Mouse (Mus musculus) MEL (cell line): ENCODE measurements around the gene Gnb3. TPM values are rescaled to one million over a fixed set of nuclear protein-coding genes. Genes with fewer than 3 reads are reported as not detected.

Experiments used
- DNase-seq: peaks from one replicate; pipeline ENCODE4 v3.0.0; 2011; ENCODE audit warnings: low read depth, low spot score
- H3K27ac ChIP-seq: 2 replicates; pipeline ENCODE4 v1.5.1; 2012; ENCODE audit warnings: low read depth, mild to moderate bottlenecking, control low read depth, low read length, moderate library complexity; ENCODE audit not compliant: control insufficient read depth
- H3K27me3 ChIP-seq, 2 experiments: fragments of 150-350 bp in 1 of 2; sonication (generic) in 1 of 2; 2 replicates each; pipeline ENCODE4 v1.6.1; 2012; ENCODE audit warnings: low read length in 2 of 2, mild to moderate bottlenecking in 2 of 2, improper control_type of control experiment in 1 of 2, moderate library complexity in 1 of 2; ENCODE audit not compliant: insufficient read depth in 2 of 2, control insufficient read depth in 1 of 2
- H3K36me3 ChIP-seq, 2 experiments: 2 replicates each; pipeline ENCODE4 v1.6.1; 2012 to 2014; ENCODE audit warnings: low read length in 2 of 2, improper control_type of control experiment in 1 of 2, inconsistent platforms in 1 of 2, mild to moderate bottlenecking in 1 of 2; ENCODE audit not compliant: insufficient read depth in 2 of 2, control insufficient read depth in 1 of 2
- H3K4me1 ChIP-seq, 2 experiments: fragments of 150-350 bp in 1 of 2; sonication (generic) in 1 of 2; 2 replicates each; pipeline ENCODE4 v1.6.1; 2012; ENCODE audit warnings: low read length in 2 of 2, improper control_type of control experiment in 1 of 2, mild to moderate bottlenecking in 1 of 2; ENCODE audit not compliant: insufficient read depth in 2 of 2, control insufficient read depth in 1 of 2
- H3K4me3 ChIP-seq, 2 experiments: fragments of 150-350 bp in 1 of 2; sonication (generic) in 1 of 2; 2 replicates each; pipeline ENCODE4 v1.5.1; 2012; ENCODE audit warnings: low read depth in 2 of 2, low read length in 2 of 2, mild to moderate bottlenecking in 2 of 2, moderate library complexity in 2 of 2, control low read depth in 1 of 2, improper control_type of control experiment in 1 of 2; ENCODE audit not compliant: control insufficient read depth in 1 of 2, insufficient read depth in 1 of 2
- H3K79me2 ChIP-seq: 2 replicates; pipeline ENCODE4 v1.6.1; 2012; ENCODE audit warnings: mild to moderate bottlenecking, low read length, moderate library complexity; ENCODE audit not compliant: control insufficient read depth, poor library complexity, insufficient read depth
- H3K9ac ChIP-seq: 2 replicates; pipeline ENCODE4 v1.6.1; 2012; ENCODE audit warnings: low read depth, mild to moderate bottlenecking, control low read depth, low read length, moderate library complexity; ENCODE audit not compliant: control insufficient read depth, poor library complexity, severe bottlenecking
- H3K9me3 ChIP-seq: fragments of 150-350 bp; sonication (generic); replicated peaks from 2 replicates; pipeline ENCODE4 v1.6.1; 2012; ENCODE audit warnings: mild to moderate bottlenecking, low read length, improper control_type of control experiment, moderate library complexity; ENCODE audit not compliant: insufficient read depth
- CHD1 ChIP-seq: IDR thresholded peaks from 2 replicates; pipeline ENCODE4 v1.6.1; 2012; ENCODE audit warnings: low read depth, mild to moderate bottlenecking, inconsistent platforms, low read length, improper control_type of control experiment
- CHD2 ChIP-seq: IDR thresholded peaks from 2 replicates; pipeline ENCODE4 v1.6.1; 2011; ENCODE audit warnings: low read length, improper control_type of control experiment
- CTCF ChIP-seq, 3 experiments: IDR thresholded peaks in 2 of 3; conservative IDR thresholded peaks in 1 of 3; 2 replicates each; pipeline ENCODE4 v1.5.1; 2011 to 2012; ENCODE audit warnings: low read length in 3 of 3, low read depth in 2 of 3, mild to moderate bottlenecking in 2 of 3, improper control_type of control experiment in 1 of 3, inconsistent platforms in 1 of 3, mixed read lengths in 1 of 3, moderate library complexity in 1 of 3; ENCODE audit not compliant: control insufficient read depth in 1 of 3, insufficient read depth in 1 of 3, poor library complexity in 1 of 3, severe bottlenecking in 1 of 3
- ELF1 ChIP-seq: IDR thresholded peaks from 2 replicates; pipeline ENCODE4 v1.6.1; 2014; ENCODE audit warnings: low read depth, mild to moderate bottlenecking, inconsistent platforms, low read length, improper control_type of control experiment, moderate library complexity
- ETS1 ChIP-seq: IDR thresholded peaks from 2 replicates; pipeline ENCODE4 v1.6.1; 2012; ENCODE audit warnings: low read depth, mild to moderate bottlenecking, inconsistent platforms, low read length, improper control_type of control experiment, moderate library complexity
- GABPA ChIP-seq: IDR thresholded peaks from 2 replicates; pipeline ENCODE4 v1.6.1; 2012; ENCODE audit warnings: low read depth, mild to moderate bottlenecking, inconsistent platforms, low read length, improper control_type of control experiment, moderate library complexity
- JUND ChIP-seq: IDR thresholded peaks from 2 replicates; pipeline ENCODE4 v1.6.1; 2011; ENCODE audit warnings: low read depth, mild to moderate bottlenecking, improper control_type of control experiment, low read length
- MAZ ChIP-seq: IDR thresholded peaks from 2 replicates; pipeline ENCODE4 v1.6.1; 2012; ENCODE audit warnings: low read depth, mild to moderate bottlenecking, inconsistent platforms, low read length, improper control_type of control experiment
- MYB ChIP-seq: IDR thresholded peaks from 2 replicates; pipeline ENCODE4 v1.6.1; 2011; ENCODE audit warnings: mild to moderate bottlenecking, low read depth, low read length, improper control_type of control experiment
- MYC ChIP-seq: IDR thresholded peaks from 2 replicates; pipeline ENCODE4 v1.6.1; 2011; ENCODE audit warnings: low read depth, mild to moderate bottlenecking, low read length, improper control_type of control experiment, moderate library complexity
- NELFE ChIP-seq: IDR thresholded peaks from 2 replicates; pipeline ENCODE4 v1.6.1; 2011; ENCODE audit warnings: low read depth, low read length, improper control_type of control experiment
- RAD21 ChIP-seq: IDR thresholded peaks from 2 replicates; pipeline ENCODE4 v1.6.1; 2011; ENCODE audit warnings: mild to moderate bottlenecking, low read depth, low read length, improper control_type of control experiment
- RCOR1 ChIP-seq: IDR thresholded peaks from 2 replicates; pipeline ENCODE4 v1.6.1; 2012; ENCODE audit warnings: low read depth, mild to moderate bottlenecking, inconsistent platforms, low read length, improper control_type of control experiment
- SIN3A ChIP-seq: IDR thresholded peaks from 2 replicates; pipeline ENCODE4 v1.6.1; 2012; ENCODE audit warnings: low read length, improper control_type of control experiment, inconsistent platforms
- SMC3 ChIP-seq: IDR thresholded peaks from 2 replicates; pipeline ENCODE4 v1.6.1; 2011; ENCODE audit warnings: low read depth, low read length, improper control_type of control experiment
- TBP ChIP-seq: IDR thresholded peaks from 2 replicates; pipeline ENCODE4 v1.8.0; 2011; ENCODE audit warnings: low read depth, low read length, improper control_type of control experiment
- UBTF ChIP-seq: IDR thresholded peaks from 2 replicates; pipeline ENCODE4 v1.6.1; 2012; ENCODE audit warnings: low read depth, mild to moderate bottlenecking, inconsistent platforms, low read length, improper control_type of control experiment, moderate library complexity, borderline replicate concordance; ENCODE audit not compliant: insufficient read depth
- USF1 ChIP-seq: IDR thresholded peaks from 2 replicates; pipeline ENCODE4 v1.6.1; 2014; ENCODE audit warnings: low read depth, mild to moderate bottlenecking, inconsistent platforms, low read length, improper control_type of control experiment, moderate library complexity
- ZC3H11A ChIP-seq: IDR thresholded peaks from 2 replicates; pipeline ENCODE4 v1.6.1; 2012; ENCODE audit warnings: low read depth, mild to moderate bottlenecking, inconsistent platforms, low read length, improper control_type of control experiment
- polyA plus RNA-seq, 2 experiments: library from polyadenylated mRNA; stranded (reverse) in 1 of 2; unstranded in 1 of 2; fragments of >175 nt in 1 of 2; fragments of >200 nt in 1 of 2; gene quantifications; 2 replicates each; pipeline versions ENCODE4 v1.2.1 to v1.2.4; 2012; ENCODE audit warnings: low replicate concordance in 2 of 2, low read depth in 1 of 2; ENCODE audit not compliant: insufficient read length in 2 of 2, insufficient read depth in 1 of 2, missing spikeins in 1 of 2
- total RNA-seq: library from RNA; depleted of rRNA; stranded (reverse); fragments of 300-350 nt; gene quantifications from 2 replicates; pipeline ENCODE4 v1.2.3, GENCODE M21; 2012

Gene Gnb3
- total and polyA plus RNA-seq, 3 experiments, result 0.08 to 0.21 TPM; not detected in 1

- Histone ChIP-seq H3K27ac (no peak overlapping the region), H3K4me3 (no peak overlapping the region), H3K4me1 (peaks cover 0 to 3% of the 10 kb centered on the region in 2 experiments; a peak in 2 of 4 replicates), H3K79me2 (no peaks in the 10 kb centered on the region), H3K9ac (no peak overlapping the region), H3K27me3 (peaks cover 4 to 7% of the 10 kb centered on the region in 2 experiments; a peak in 3 of 4 replicates), H3K9me3 (no peaks in the 10 kb centered on the region), H3K36me3 (no peaks in the 10 kb centered on the region)
- TF ChIP-seq RAD21 (peak; percentile 90), SMC3 (peak; percentile 90), ZC3H11A (peak; percentile 83), CTCF (IDR thresholded peaks at IDR 0.05 in 2 of 3, conservative IDR thresholded peaks at IDR 0.05 in 1 of 3; ENCODE audit: control insufficient read depth in 1 of 3, insufficient read depth in 1 of 3, low read depth in 2 of 3, low read length in 3 of 3, poor library complexity in 1 of 3, severe bottlenecking in 1 of 3) (peak; percentile 89 to 96 (median 89)), RCOR1 (no peak), ETS1 (no peak)
- peak; percentile 77 for DNase-seq
Measured at GRCm38 (mm10) chr6:124859725-124860124, 19.6 kb upstream of the Gnb3 start.

- Histone ChIP-seq H3K4me1 (peaks cover 0 to 3% of the 10 kb centered on the region in 2 experiments; a peak in 1 of 4 replicates), H3K27me3 (peaks cover under 1 to 7% of the 10 kb centered on the region in 2 experiments), H3K9me3 (no peaks in the 10 kb centered on the region)
Measured at GRCm38 (mm10) chr6:124858561-124859318, 18.7 kb upstream of the Gnb3 start.

GRCm38 (mm10) chr6:124857840-124858530, 17.9 kb upstream of the Gnb3 start:
- H3K27ac ChIP-seq, result no peak overlapping the region
- H3K4me1 ChIP-seq, result peaks cover 0 to 3% of the 10 kb centered on the region in 2 experiments; a peak in 1 of 4 replicates
- peaks cover 6 to 7% of the 10 kb centered on the region in 2 experiments for H3K27me3 ChIP-seq
- TF ChIP-seq ELF1 (no peak), CTCF (IDR thresholded peaks at IDR 0.05 in 2 of 3, conservative IDR thresholded peaks at IDR 0.05 in 1 of 3; ENCODE audit: control insufficient read depth in 1 of 3, insufficient read depth in 1 of 3, low read depth in 2 of 3, low read length in 3 of 3, poor library complexity in 1 of 3, severe bottlenecking in 1 of 3) (no peak), MAZ (no peak)
- H3K79me2 ChIP-seq, result no peaks in the 10 kb centered on the region
- H3K36me3 ChIP-seq, result no peaks in the 10 kb centered on the region
- no peak for DNase-seq
- no peak overlapping the region for H3K4me3 ChIP-seq
- no peak overlapping the region for H3K9ac ChIP-seq
- no peaks in the 10 kb centered on the region for H3K9me3 ChIP-seq

More at GRCm38 (mm10) chr6:124858561-124859318, 18.7 kb upstream of the Gnb3 start:
- H3K27ac ChIP-seq, result no peak overlapping the region
- H3K9ac ChIP-seq, result no peak overlapping the region
- no peak for DNase-seq
- H3K4me3 ChIP-seq, result no peak overlapping the region
- TF ChIP-seq RCOR1, result no peak
- no peak for TF ChIP-seq GABPA
- TF ChIP-seq MYB, result no peak
- no peak for TF ChIP-seq SIN3A
- no peak for TF ChIP-seq CHD1
- no peak for TF ChIP-seq NELFE
- no peak for TF ChIP-seq TBP
- TF ChIP-seq USF1, result no peak
- TF ChIP-seq UBTF, result no peak
- no peak for TF ChIP-seq CHD2
- no peak for TF ChIP-seq JUND
- no peak for TF ChIP-seq MYC
- H3K36me3 ChIP-seq, result no peaks in the 10 kb centered on the region
- H3K79me2 ChIP-seq, result no peaks in the 10 kb centered on the region
